Comparison of ENCODE assay signal across 17 mouse cellular contexts in genomic region chr2:161065594-161065993, GRCm38 (mm10).
"Had no signal": no experiment of that assay in that cellular context is flagged by ENCODE, and none has a peak within 500 bp of the region (broad histone marks: within the 10 kb centered on the region; RNA-seq: fewer than 3 reads in every experiment).

No protein-coding gene starts in this region.

- DNase-seq: kidney, adult 11 months; kidney, adult 9 months; kidney, postnatal 36 days; layer of hippocampus, adult 9-11 months; layer of hippocampus, postnatal 36 days; lung, postnatal 14 days; right cerebral cortex, postnatal 4 days; spleen, adult 18-20 months; thymus, adult 2 months; thymus, postnatal 25 days had no signal

- ATAC-seq: midbrain, embryonic 15.5 days had no signal

- H3K36me3 ChIP-seq: midbrain, embryonic 15.5 days had no signal

- H3K4me3 ChIP-seq: limb, embryonic 12.5 days; lung, embryonic 15.5 days; midbrain, embryonic 15.5 days; neural tube, embryonic 12.5 days had no signal

- H3K4me2 ChIP-seq: limb, embryonic 12.5 days; lung, embryonic 15.5 days; midbrain, embryonic 11.5 days; midbrain, embryonic 15.5 days; neural tube, embryonic 12.5 days had no signal

- H3K9me3 ChIP-seq: limb, embryonic 12.5 days; lung, embryonic 15.5 days; midbrain, embryonic 15.5 days; neural tube, embryonic 12.5 days had no signal

- H3K4me1 ChIP-seq: neural tube, embryonic 12.5 days had no signal

- H3K27ac ChIP-seq: kidney, postnatal 0 days; limb, embryonic 12.5 days; lung, embryonic 15.5 days; macrophage; midbrain, embryonic 15.5 days; neural tube, embryonic 12.5 days had no signal

- H3K9ac ChIP-seq: limb, embryonic 12.5 days; lung, embryonic 15.5 days; midbrain, embryonic 15.5 days; neural tube, embryonic 12.5 days had no signal

- H3K27me3 ChIP-seq: limb, embryonic 12.5 days; lung, embryonic 15.5 days; midbrain, embryonic 15.5 days; neural tube, embryonic 12.5 days had no signal
